ENCODE assay signal across 22 mouse cellular contexts in genomic region chr10:116131223-116131622, GRCm38 (mm10). TPM values are rescaled to one million over a fixed set of nuclear protein-coding genes. Genes with fewer than 3 reads are reported as not detected.
DNase-seq lines count a peak whose midpoint lies in the region; ATAC-seq lines count a peak whose summit lies in the region.
"Had no signal": no experiment of that assay in that cellular context is flagged by ENCODE, and none has a peak within 500 bp of the region (broad histone marks: within the 10 kb centered on the region; RNA-seq: fewer than 3 reads in every experiment).

No protein-coding gene starts in this region.

- peak; percentile 82 for ATAC-seq in common myeloid progenitor, adult 5-6 weeks (replicated peaks; ENCODE audit: low read depth, poor library complexity, severe bottlenecking)
- peak; percentile 94 for ATAC-seq in megakaryocyte, adult 5-6 weeks (ENCODE audit: poor library complexity, severe bottlenecking)
- ATAC-seq: forebrain, embryonic 14.5 days; hindbrain, embryonic 16.5 days; intestine, embryonic 15.5 days had no signal

- DNase-seq in 416B (ENCODE audit: low read depth), result peak; percentile 18
- DNase-seq in thymus, postnatal 4 days, result no peak
- DNase-seq in right cerebral cortex, postnatal 14 days, result no peak
- DNase-seq in gastrocnemius, postnatal 25 days, result no peak
- DNase-seq: adrenal gland, adult 8-10 months; adrenal gland, postnatal 25 days; B cell, adult 2 months; cerebellum, adult 18-20 months; cerebellum, adult 9-10 months; cerebellum, postnatal 14 days; forebrain, postnatal 0 days; gastrocnemius, postnatal 36 days; heart, adult 11 months had no signal

RNA-seq across cellular contexts. Expression of gene 4933416C03Rik, which starts 17.5 kb away (rescaled TPM):
- total RNA-seq in common myeloid progenitor, adult 5-6 weeks (2017), result not detected in 2 replicates
- not detected in 2 replicates for total RNA-seq in megakaryocyte, adult 5-6 weeks (2015)
- not detected in 2 replicates for total RNA-seq in megakaryocyte, adult 5-6 weeks (2017)
- total RNA-seq in gastrocnemius, postnatal 25 days (2021), result not detected
- total RNA-seq: adrenal gland, adult 8-10 months; adrenal gland, postnatal 25 days; forebrain, postnatal 0 days; gastrocnemius, adult 8-10 months; gastrocnemius, postnatal 36 days; heart, adult 8-10 months; heart, postnatal 25 days; MEL had no signal
